Mouse (Mus musculus) myocyte (in vitro differentiated cells): ENCODE data around the gene Vps33a.

Experiments used
- CEBPB ChIP-seq: IDR thresholded peaks from 2 replicates; pipeline ENCODE4 v1.6.1; 2011; ENCODE audit warnings: mild to moderate bottlenecking, moderate library complexity; ENCODE audit not compliant: poor library complexity, insufficient read depth, severe bottlenecking
- E2F4 ChIP-seq: IDR thresholded peaks from one replicate; pipeline ENCODE4 v1.6.1; 2011; ENCODE audit warnings: mild to moderate bottlenecking, control low read depth, moderate library complexity; ENCODE audit not compliant: insufficient read depth
- MAX ChIP-seq: IDR thresholded peaks from one replicate; pipeline ENCODE4 v1.6.1; 2011; ENCODE audit warnings: low read depth, mild to moderate bottlenecking, control low read depth
- MYOD1 ChIP-seq, 3 experiments: IDR thresholded peaks; one replicate each; pipeline ENCODE4 v1.6.1; 2011; ENCODE audit warnings: control low read depth in 2 of 3, low read depth in 2 of 3, mild to moderate bottlenecking in 2 of 3, moderate library complexity in 1 of 3; ENCODE audit not compliant: insufficient read length in 2 of 3, control insufficient read depth in 1 of 3
- MYOG ChIP-seq, 3 experiments: IDR thresholded peaks; one replicate each; pipeline ENCODE4 v1.6.1; 2011; ENCODE audit warnings: control low read depth in 2 of 3, low read depth in 2 of 3, mild to moderate bottlenecking in 2 of 3; ENCODE audit not compliant: insufficient read length in 2 of 3, control insufficient read depth in 1 of 3, insufficient read depth in 1 of 3
- POLR2A ChIP-seq: IDR thresholded peaks from one replicate; pipeline ENCODE4 v1.6.1; 2011; ENCODE audit warnings: low read depth, mild to moderate bottlenecking, control low read depth, moderate library complexity; ENCODE audit not compliant: insufficient read length
- POLR2AphosphoS2 ChIP-seq: IDR thresholded peaks from one replicate; pipeline ENCODE4 v1.6.1; 2011; ENCODE audit warnings: low read depth, control low read depth; ENCODE audit not compliant: insufficient read length
- REST ChIP-seq: IDR thresholded peaks from one replicate; pipeline ENCODE4 v1.6.1; 2011; ENCODE audit warnings: mild to moderate bottlenecking, control low read depth, moderate library complexity; ENCODE audit not compliant: insufficient read depth, insufficient read length
- TCF12 ChIP-seq: IDR thresholded peaks from one replicate; pipeline ENCODE4 v1.6.1; 2011; ENCODE audit warnings: mild to moderate bottlenecking, control low read depth; ENCODE audit not compliant: poor library complexity, insufficient read depth, severe bottlenecking
- TCF3 ChIP-seq: IDR thresholded peaks from one replicate; pipeline ENCODE4 v1.6.1; 2011; ENCODE audit warnings: low read depth, control low read depth; ENCODE audit not compliant: insufficient read length
- USF1 ChIP-seq: IDR thresholded peaks from one replicate; pipeline ENCODE4 v1.6.1; 2011; ENCODE audit warnings: low read depth, mild to moderate bottlenecking, control low read depth, moderate library complexity

DNA sequence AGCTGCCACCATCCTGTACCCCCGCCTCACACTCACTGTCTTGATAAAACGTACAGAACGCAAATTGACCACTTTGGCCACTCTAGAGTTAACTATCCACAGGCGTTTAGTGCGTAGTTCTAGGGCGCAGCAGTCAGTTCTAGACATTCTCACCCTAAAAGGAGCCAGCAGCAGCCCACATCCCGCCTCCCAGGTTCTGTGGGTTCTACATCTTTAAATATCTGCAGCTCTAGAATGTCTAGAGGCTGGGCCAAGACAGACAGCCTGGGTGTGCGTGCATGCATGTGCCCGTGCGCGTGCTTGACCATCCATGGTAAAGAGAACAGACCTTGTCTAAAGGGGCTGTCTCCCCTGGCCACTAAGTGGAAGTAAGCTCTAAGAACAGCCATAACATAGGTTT lies 11.7 kb downstream of the Vps33a start:
- TF ChIP-seq POLR2A (no peak), CEBPB (no peak), TCF12 (no peak), REST (no peak), MYOG (IDR thresholded peaks at IDR 0.05; ENCODE audit: control insufficient read depth in 1 of 3, insufficient read depth in 1 of 3, insufficient read length in 2 of 3, low read depth in 2 of 3) (no peak), MAX (no peak), MYOD1 (IDR thresholded peaks at IDR 0.05; ENCODE audit: control insufficient read depth in 1 of 3, insufficient read length in 2 of 3, low read depth in 2 of 3) (no peak), USF1 (no peak), POLR2AphosphoS2 (no peak), E2F4 (no peak), TCF3 (no peak)
